26 mouse cellular contexts compared by ENCODE assay signal in genomic region chr2:113637540-113637939, GRCm38 (mm10).
"Had no signal": no experiment of that assay in that cellular context is flagged by ENCODE, and none has a peak within 500 bp of the region (broad histone marks: within the 10 kb centered on the region; RNA-seq: fewer than 3 reads in every experiment).

No protein-coding gene starts in this region.

- H3K27me3 ChIP-seq: heart, embryonic 13.5 days; heart, embryonic 15.5 days; hindbrain, embryonic 13.5 days; hindbrain, embryonic 15.5 days; kidney, embryonic 15.5 days; liver, embryonic 13.5 days had no signal

- H3K27ac ChIP-seq: heart, embryonic 10.5 days; heart, embryonic 13.5 days; heart, embryonic 15.5 days; hindbrain, embryonic 13.5 days; hindbrain, embryonic 15.5 days; hindbrain, postnatal 0 days; kidney, embryonic 15.5 days; kidney, postnatal 0 days; limb, embryonic 12.5 days; liver, embryonic 13.5 days had no signal

- H3K4me2 ChIP-seq: heart, embryonic 13.5 days; heart, embryonic 15.5 days; hindbrain, embryonic 13.5 days; hindbrain, embryonic 15.5 days; kidney, embryonic 15.5 days; limb, embryonic 12.5 days; liver, embryonic 11.5 days; liver, embryonic 13.5 days had no signal

- H3K4me3 ChIP-seq: heart, embryonic 10.5 days; heart, embryonic 13.5 days; heart, embryonic 15.5 days; hindbrain, embryonic 13.5 days; hindbrain, embryonic 15.5 days; kidney, embryonic 15.5 days; limb, embryonic 12.5 days; liver, embryonic 13.5 days had no signal

- H3K9ac ChIP-seq: heart, embryonic 13.5 days; heart, embryonic 15.5 days; hindbrain, embryonic 13.5 days; hindbrain, embryonic 15.5 days; kidney, embryonic 15.5 days; limb, embryonic 12.5 days; liver, embryonic 13.5 days had no signal

- ATAC-seq: hindbrain, postnatal 0 days; intestine, embryonic 16.5 days had no signal

- H3K9me3 ChIP-seq: heart, embryonic 10.5 days; heart, embryonic 13.5 days; heart, embryonic 15.5 days; hindbrain, embryonic 13.5 days; hindbrain, embryonic 15.5 days; kidney, embryonic 15.5 days; limb, embryonic 12.5 days; liver, embryonic 13.5 days had no signal

- H3K36me3 ChIP-seq: heart, embryonic 10.5 days; heart, embryonic 13.5 days; heart, embryonic 15.5 days; hindbrain, embryonic 13.5 days; hindbrain, embryonic 15.5 days; kidney, embryonic 15.5 days; limb, embryonic 12.5 days; liver, embryonic 13.5 days had no signal

- H3K4me1 ChIP-seq: heart, embryonic 10.5 days; hindbrain, embryonic 13.5 days; hindbrain, embryonic 15.5 days had no signal

- DNase-seq: gastrocnemius, postnatal 14 days; gastrocnemius, postnatal 36 days; heart, adult 18-20 months; heart, postnatal 14 days; heart, postnatal 36 days; kidney, adult 11 months; kidney, adult 2 months; kidney, adult 9 months; kidney, postnatal 14 days; kidney, postnatal 36 days; layer of hippocampus, adult 9-11 months; layer of hippocampus, postnatal 36 days; left cerebral cortex, postnatal 4 days; liver; liver, embryonic 13.5 days had no signal
